In the genomic region with DNA sequence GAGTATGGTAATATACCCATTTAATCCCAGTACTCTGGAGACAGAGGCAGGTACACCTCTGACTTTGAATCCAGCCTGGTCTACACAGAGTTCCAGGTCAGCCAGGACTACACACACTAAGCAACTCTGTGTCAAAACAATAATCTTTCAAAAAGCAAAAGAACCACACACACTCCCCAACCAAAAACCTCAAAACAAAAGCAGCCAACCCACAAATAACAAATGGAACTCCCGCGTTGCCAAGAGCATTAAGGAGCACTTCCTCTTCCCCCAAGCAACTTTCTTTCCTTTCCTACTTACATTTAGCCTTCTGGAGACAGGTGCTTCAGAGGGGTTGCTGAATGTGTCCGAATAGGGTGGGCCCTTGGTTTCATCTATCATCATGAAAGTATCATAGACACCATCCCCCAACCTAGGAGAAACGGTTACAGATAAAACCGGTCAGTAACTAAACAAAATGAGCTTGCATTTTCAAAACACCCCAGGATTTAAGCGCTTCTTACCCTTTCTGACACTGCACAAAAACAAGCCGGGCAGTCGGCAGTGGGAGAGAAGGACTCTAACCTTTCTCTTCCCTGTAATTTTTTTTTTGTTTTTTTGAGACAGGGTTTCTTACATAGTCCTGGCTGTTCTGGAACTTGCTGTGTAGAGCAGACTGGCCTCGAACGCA, we compare ENCODE assay signal across 10 mouse cellular contexts. TPM values are rescaled to one million over a fixed set of nuclear protein-coding genes. Genes with fewer than 3 reads are reported as not detected.
A peak's percentile ranks its signal among the peaks of the same experiment; 100 is the strongest.
DNase-seq lines count a peak whose midpoint lies in the region; ATAC-seq and TF ChIP-seq lines count a peak whose summit lies in the region.
"Had no signal": no experiment of that assay in that cellular context is flagged by ENCODE, and none has a peak within 500 bp of the region (broad histone marks: within the 10 kb centered on the region; RNA-seq: fewer than 3 reads in every experiment).

No protein-coding gene starts in this region.

- H3K4me2 ChIP-seq in hindbrain, embryonic 11.5 days (replicated peaks; ENCODE audit: low read depth, low read length) = no peak overlapping the region
- peak overlapping the region; percentile 64; the same call in 1 of the 2 replicates for H3K4me2 ChIP-seq in hindbrain, postnatal 0 days (ENCODE audit: low read depth, low read length)
- H3K4me2 ChIP-seq in midbrain, postnatal 0 days (ENCODE audit: low read depth, low read length, poor library complexity, severe bottlenecking) = peak overlapping the region; percentile 79; the same call in 1 of the 2 replicates
- H3K4me2 ChIP-seq in intestine, embryonic 15.5 days (replicated peaks) = no peak overlapping the region

- no peak overlapping the region for H3K27ac ChIP-seq in hindbrain, embryonic 10.5 days
- H3K27ac ChIP-seq in hindbrain, embryonic 11.5 days (ENCODE audit: low read depth, low read length) = no peak overlapping the region
- no peak overlapping the region for H3K27ac ChIP-seq in embryonic facial prominence, embryonic 10.5 days (replicated peaks)
- no peak overlapping the region for H3K27ac ChIP-seq in hindbrain, postnatal 0 days
- H3K27ac ChIP-seq in midbrain, postnatal 0 days (ENCODE audit: low read depth, low read length) = no peak overlapping the region
- no peak overlapping the region for H3K27ac ChIP-seq in intestine, embryonic 15.5 days

- no peak overlapping the region for H3K9ac ChIP-seq in hindbrain, embryonic 11.5 days (ENCODE audit: low read depth, low read length)
- H3K9ac ChIP-seq in hindbrain, postnatal 0 days (replicated peaks; ENCODE audit: low read length) = no peak overlapping the region
- no peak overlapping the region for H3K9ac ChIP-seq in midbrain, postnatal 0 days (replicated peaks; ENCODE audit: low read length, poor library complexity, severe bottlenecking)
- no peak overlapping the region for H3K9ac ChIP-seq in intestine, embryonic 15.5 days

- WGBS in hindbrain, embryonic 10.5 days = 88% methylated on average over 10 of the region's 10 CpGs
- WGBS in hindbrain, embryonic 11.5 days = 84% methylated on average over 10 of the region's 10 CpGs
- 84% methylated on average over 10 of the region's 10 CpGs for WGBS in embryonic facial prominence, embryonic 10.5 days
- WGBS in hindbrain, postnatal 0 days = 84% methylated on average over 10 of the region's 10 CpGs
- 80% methylated on average over 10 of the region's 10 CpGs for WGBS in midbrain, postnatal 0 days
- 79% methylated on average over 10 of the region's 10 CpGs for WGBS in intestine, embryonic 15.5 days

- no peaks in the 10 kb centered on the region for H3K9me3 ChIP-seq in hindbrain, embryonic 10.5 days
- H3K9me3 ChIP-seq in hindbrain, embryonic 11.5 days (ENCODE audit: control insufficient read depth, low read length) = no peaks in the 10 kb centered on the region
- no peaks in the 10 kb centered on the region for H3K9me3 ChIP-seq in embryonic facial prominence, embryonic 10.5 days
- H3K9me3 ChIP-seq in hindbrain, postnatal 0 days (ENCODE audit: low read length) = no peaks in the 10 kb centered on the region
- H3K9me3 ChIP-seq in midbrain, postnatal 0 days (ENCODE audit: low read length) = no peaks in the 10 kb centered on the region
- H3K9me3 ChIP-seq in intestine, embryonic 15.5 days = no peaks in the 10 kb centered on the region

- DNase-seq in hindbrain, embryonic 10.5 days (ENCODE audit: low spot score) = no peak
- no peak for DNase-seq in hindbrain, embryonic 11.5 days (ENCODE audit: low spot score)
- DNase-seq in embryonic facial prominence, embryonic 10.5 days (ENCODE audit: low spot score) = no peak
- no peak for DNase-seq in hindbrain, postnatal 0 days (ENCODE audit: low spot score)
- DNase-seq in midbrain, postnatal 0 days (ENCODE audit: low spot score) = no peak
- DNase-seq in gastrocnemius, postnatal 4 days (ENCODE audit: low spot score in 2 of 2) = no peak
- DNase-seq: adrenal gland, postnatal 14 days had no signal

- H3K4me1 ChIP-seq in hindbrain, embryonic 10.5 days (replicated peaks) = peaks cover 42% of the 10 kb centered on the region
- H3K4me1 ChIP-seq in hindbrain, embryonic 11.5 days (replicated peaks; ENCODE audit: control insufficient read depth, insufficient read depth, low read length) = 0 out of 2 replicates have a peak, but pooled peaks cover 2% of the 10 kb centered on the region
- peaks cover 33% of the 10 kb centered on the region for H3K4me1 ChIP-seq in embryonic facial prominence, embryonic 10.5 days
- H3K4me1 ChIP-seq in hindbrain, postnatal 0 days (ENCODE audit: insufficient read depth, low read length) = peaks cover 20% of the 10 kb centered on the region
- peaks cover 8% of the 10 kb centered on the region; the same call in 1 of the 2 replicates for H3K4me1 ChIP-seq in midbrain, postnatal 0 days (ENCODE audit: insufficient read depth, low read length)
- H3K4me1 ChIP-seq in intestine, embryonic 15.5 days (replicated peaks) = peaks cover 6% of the 10 kb centered on the region

- H3K4me3 ChIP-seq in hindbrain, embryonic 10.5 days = peak overlapping the region; percentile 90; the same call in 1 of the 2 replicates
- H3K4me3 ChIP-seq in hindbrain, embryonic 11.5 days (ENCODE audit: low read depth, low read length) = no peak overlapping the region
- H3K4me3 ChIP-seq in embryonic facial prominence, embryonic 10.5 days = peak overlapping the region; percentile 76; the same call in 1 of the 2 replicates
- H3K4me3 ChIP-seq in hindbrain, postnatal 0 days (ENCODE audit: low read length) = no peak overlapping the region
- H3K4me3 ChIP-seq in midbrain, postnatal 0 days (ENCODE audit: low read depth, low read length) = peak overlapping the region; percentile 82; the same call in 1 of the 2 replicates
- no peak overlapping the region for H3K4me3 ChIP-seq in intestine, embryonic 15.5 days (replicated peaks)

- ATAC-seq in hindbrain, embryonic 11.5 days (ENCODE audit: low FRiP score) = no peak
- no peak for ATAC-seq in hindbrain, postnatal 0 days
- no peak for ATAC-seq in midbrain, postnatal 0 days (ENCODE audit: low FRiP score)
- no peak for ATAC-seq in activated CD4-positive, CD25-positive, alpha-beta regulatory T cell, adult 4 months
- ATAC-seq in intestine, embryonic 15.5 days = no peak
- ATAC-seq: CD4-positive, CD25-positive, alpha-beta regulatory T cell, adult 4 months had no signal

- TF ChIP-seq CTCF in hindbrain, postnatal 0 days (IDR thresholded peaks at IDR 0.05; ENCODE audit: low read depth) = no peak
- no peak for TF ChIP-seq CTCF in midbrain, postnatal 0 days (IDR thresholded peaks at IDR 0.05)

- peaks cover 35% of the 10 kb centered on the region for H3K36me3 ChIP-seq in hindbrain, embryonic 10.5 days
- no peaks in the 10 kb centered on the region for H3K36me3 ChIP-seq in hindbrain, embryonic 11.5 days (ENCODE audit: control insufficient read depth, insufficient read depth, low read length)
- H3K36me3 ChIP-seq in embryonic facial prominence, embryonic 10.5 days (replicated peaks) = peaks cover 17% of the 10 kb centered on the region
- H3K36me3 ChIP-seq in hindbrain, postnatal 0 days (ENCODE audit: insufficient read depth, low read length) = no peaks in the 10 kb centered on the region; the same call in 1 of the 2 replicates
- H3K36me3 ChIP-seq in midbrain, postnatal 0 days (ENCODE audit: insufficient read depth, low read length) = no peaks in the 10 kb centered on the region
- no peaks in the 10 kb centered on the region for H3K36me3 ChIP-seq in intestine, embryonic 15.5 days

- H3K27me3 ChIP-seq in hindbrain, embryonic 10.5 days (ENCODE audit: insufficient read depth, poor library complexity, severe bottlenecking) = no peaks in the 10 kb centered on the region
- no peaks in the 10 kb centered on the region for H3K27me3 ChIP-seq in hindbrain, embryonic 11.5 days (ENCODE audit: control insufficient read depth, insufficient read depth, low read length)
- H3K27me3 ChIP-seq in embryonic facial prominence, embryonic 10.5 days (replicated peaks; ENCODE audit: low read depth, poor library complexity, severe bottlenecking) = no peaks in the 10 kb centered on the region
- H3K27me3 ChIP-seq in hindbrain, postnatal 0 days (ENCODE audit: insufficient read depth, low read length) = no peaks in the 10 kb centered on the region
- no peaks in the 10 kb centered on the region for H3K27me3 ChIP-seq in midbrain, postnatal 0 days (ENCODE audit: insufficient read depth, low read length)
- no peaks in the 10 kb centered on the region for H3K27me3 ChIP-seq in intestine, embryonic 15.5 days (replicated peaks)

RNA-seq across cellular contexts. Expression of gene Dyrk3, which starts 2.0 kb away (rescaled TPM):
- 11.2 and 12.1 TPM in 2 replicates for polyA plus RNA-seq in hindbrain, embryonic 10.5 days (2016; fragmentation: Nextera tagmentation; extraction: Ambion mirVana)
- 10.6 and 11.6 TPM in 2 replicates for polyA plus RNA-seq in hindbrain, embryonic 11.5 days (2014; fragmentation: Nextera tagmentation; extraction: Ambion mirVana)
- 8.7 and 9.7 TPM in 2 replicates for polyA plus RNA-seq in embryonic facial prominence, embryonic 10.5 days (2016; fragmentation: Nextera tagmentation; extraction: Ambion mirVana)
- total RNA-seq in hindbrain, postnatal 0 days (2014; rRNA removed) = 8.9 and 9.3 TPM in 2 replicates
- 10.2 and 11.1 TPM in 2 replicates for polyA plus RNA-seq in hindbrain, postnatal 0 days (2015; fragmentation: Nextera tagmentation; extraction: Ambion mirVana)
- 10.6 and 12.0 TPM in 2 replicates for total RNA-seq in midbrain, postnatal 0 days (2014; rRNA removed)
- polyA plus RNA-seq in midbrain, postnatal 0 days (2015; fragmentation: Nextera tagmentation; extraction: Ambion mirVana) = 13.0 and 13.4 TPM in 2 replicates
- total RNA-seq in gastrocnemius, postnatal 4 days (2021) = under 1 TPM; 0.17 to 0.29 TPM
- under 1 TPM in 1 of 2 experiments, not detected in 1; 0.41 TPM for polyA plus RNA-seq in activated CD4-positive, CD25-positive, alpha-beta regulatory T cell, adult 4 months (2017; shearing (Covaris generic))
- 3.5 and 4.1 TPM in 2 replicates for polyA plus RNA-seq in intestine, embryonic 15.5 days (2015; fragmentation: Nextera tagmentation; extraction: Ambion mirVana)

RNA-seq across cellular contexts. Expression of gene Eif2d, which starts 16.9 kb away (rescaled TPM):
- 53.9 and 60.6 TPM in 2 replicates for polyA plus RNA-seq in hindbrain, embryonic 10.5 days (2016; fragmentation: Nextera tagmentation; extraction: Ambion mirVana)
- polyA plus RNA-seq in hindbrain, embryonic 11.5 days (2014; fragmentation: Nextera tagmentation; extraction: Ambion mirVana) = 53.3 and 54.4 TPM in 2 replicates
- 66.9 and 70.3 TPM in 2 replicates for polyA plus RNA-seq in embryonic facial prominence, embryonic 10.5 days (2016; fragmentation: Nextera tagmentation; extraction: Ambion mirVana)
- 38.1 and 39.7 TPM in 2 replicates for total RNA-seq in hindbrain, postnatal 0 days (2014; rRNA removed)
- polyA plus RNA-seq in hindbrain, postnatal 0 days (2015; fragmentation: Nextera tagmentation; extraction: Ambion mirVana) = 42.8 and 44.4 TPM in 2 replicates
- total RNA-seq in midbrain, postnatal 0 days (2014; rRNA removed) = 29.2 and 32.3 TPM in 2 replicates
- polyA plus RNA-seq in midbrain, postnatal 0 days (2015; fragmentation: Nextera tagmentation; extraction: Ambion mirVana) = 43.2 and 43.4 TPM in 2 replicates
- total RNA-seq in gastrocnemius, postnatal 4 days (2021) = 10 to 100 TPM; 25.3 to 27.2 TPM
- 10 to 100 TPM; 52.5 to 58.8 TPM for polyA plus RNA-seq in activated CD4-positive, CD25-positive, alpha-beta regulatory T cell, adult 4 months (2017; shearing (Covaris generic))
- polyA plus RNA-seq in intestine, embryonic 15.5 days (2015; fragmentation: Nextera tagmentation; extraction: Ambion mirVana) = 53.0 and 55.1 TPM in 2 replicates

RNA-seq across cellular contexts. Expression of gene Mapkapk2, which starts 38.5 kb away (rescaled TPM):
- 47.0 and 51.1 TPM in 2 replicates for polyA plus RNA-seq in hindbrain, embryonic 10.5 days (2016; fragmentation: Nextera tagmentation; extraction: Ambion mirVana)
- 39.8 and 43.7 TPM in 2 replicates for polyA plus RNA-seq in hindbrain, embryonic 11.5 days (2014; fragmentation: Nextera tagmentation; extraction: Ambion mirVana)
- polyA plus RNA-seq in embryonic facial prominence, embryonic 10.5 days (2016; fragmentation: Nextera tagmentation; extraction: Ambion mirVana) = 44.4 and 45.4 TPM in 2 replicates
- 71.1 and 74.2 TPM in 2 replicates for total RNA-seq in hindbrain, postnatal 0 days (2014; rRNA removed)
- polyA plus RNA-seq in hindbrain, postnatal 0 days (2015; fragmentation: Nextera tagmentation; extraction: Ambion mirVana) = 19.7 and 21.2 TPM in 2 replicates
- total RNA-seq in midbrain, postnatal 0 days (2014; rRNA removed) = 44.2 and 48.1 TPM in 2 replicates
- polyA plus RNA-seq in midbrain, postnatal 0 days (2015; fragmentation: Nextera tagmentation; extraction: Ambion mirVana) = 13.7 and 13.8 TPM in 2 replicates
- total RNA-seq in gastrocnemius, postnatal 4 days (2021) = 100 to 1,000 TPM; 159 to 163 TPM
- polyA plus RNA-seq in activated CD4-positive, CD25-positive, alpha-beta regulatory T cell, adult 4 months (2017; shearing (Covaris generic)) = 10 to 100 TPM; 11.5 to 11.9 TPM
- polyA plus RNA-seq in intestine, embryonic 15.5 days (2015; fragmentation: Nextera tagmentation; extraction: Ambion mirVana) = 42.6 and 44.5 TPM in 2 replicates

Comparison
In these comparisons a context has a peak if more than half of its experiments do, and no peak if none do; other contexts are left out.
1. H3K4me3 ChIP-seq: peak in hindbrain, embryonic 10.5 days (single experiment), embryonic facial prominence, embryonic 10.5 days (single experiment) and midbrain, postnatal 0 days (single experiment); none in hindbrain, embryonic 11.5 days (single experiment), hindbrain, postnatal 0 days (single experiment) and intestine, embryonic 15.5 days (single experiment).
2. H3K4me2 ChIP-seq: peak in hindbrain, postnatal 0 days (single experiment) and midbrain, postnatal 0 days (single experiment); none in hindbrain, embryonic 11.5 days (single experiment) and intestine, embryonic 15.5 days (single experiment).